Mouse (Mus musculus) olfactory bulb, adult 2 months (tissue): ENCODE data around the gene Celf2.

Experiments
- CTCF ChIP-seq: fragments of 200-500 bp; IDR thresholded peaks from 2 replicates; pipeline ENCODE4 v1.5.1; 2012; ENCODE audit warnings: low read depth, mild to moderate bottlenecking, low read length, moderate library complexity; ENCODE audit not compliant: insufficient read depth
- POLR2A ChIP-seq: fragments of 200-500 bp; IDR thresholded peaks from 2 replicates; pipeline ENCODE4 v1.6.1; 2012; ENCODE audit warnings: mild to moderate bottlenecking, low read depth, low read length, moderate library complexity; ENCODE audit not compliant: insufficient read depth

- TF ChIP-seq POLR2A (no peak), CTCF (no peak)
Measured at GRCm38 (mm10) chr2:6896896-6897295, 612.5 kb downstream of the Celf2 start.
